Mouse (Mus musculus) adipose tissue, adult 10 weeks (tissue): ENCODE data around the gene Ostn. TPM values are rescaled to one million over a fixed set of nuclear protein-coding genes. Genes with fewer than 3 reads are reported as not detected.

Source experiments
- polyA plus RNA-seq: library from polyadenylated mRNA; stranded (reverse); fragments of 350-450 nt; fragmentation: Illumina TruSeq; extraction: RNeasy Lipid Tissue Mini Kit (QIAGEN cat#74804); gene quantifications from one replicate; pipeline ENCODE4 v1.2.3, GENCODE M21; 2014; ENCODE audit warnings: low read depth, low replicate concordance

Gene Ostn
- not detected for polyA plus RNA-seq

DNA sequence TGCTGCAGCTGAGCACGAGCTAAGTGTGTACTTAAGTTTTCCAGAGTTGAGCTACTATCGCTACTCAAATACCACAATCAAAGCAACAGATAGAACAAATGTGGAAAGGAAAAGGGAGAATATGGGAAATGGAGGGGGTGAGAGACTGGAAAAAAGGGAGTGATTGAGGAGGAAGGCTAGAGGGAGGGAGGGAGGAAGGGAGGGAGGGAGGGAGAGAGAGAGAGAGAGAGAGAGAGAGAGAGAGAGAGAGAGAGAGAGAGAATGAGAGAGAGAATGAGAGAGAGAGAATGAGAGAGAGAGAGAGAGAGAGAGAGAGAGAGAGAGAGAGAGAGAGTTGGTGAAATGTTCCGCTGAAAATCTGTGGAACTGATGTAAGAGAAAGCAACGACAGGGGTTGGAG lies at the start of gene Ostn:
TSS of gene Ostn (plus strand) at position 301 of the 400 bp plus-strand sequence.

GRCm38 (mm10) chr16:27370191-27370590 lies 62.9 kb downstream of the Ostn start, which contains the start of gene Uts2b:
Uts2b (minus strand) TSS chr16:27370239.

DNA sequence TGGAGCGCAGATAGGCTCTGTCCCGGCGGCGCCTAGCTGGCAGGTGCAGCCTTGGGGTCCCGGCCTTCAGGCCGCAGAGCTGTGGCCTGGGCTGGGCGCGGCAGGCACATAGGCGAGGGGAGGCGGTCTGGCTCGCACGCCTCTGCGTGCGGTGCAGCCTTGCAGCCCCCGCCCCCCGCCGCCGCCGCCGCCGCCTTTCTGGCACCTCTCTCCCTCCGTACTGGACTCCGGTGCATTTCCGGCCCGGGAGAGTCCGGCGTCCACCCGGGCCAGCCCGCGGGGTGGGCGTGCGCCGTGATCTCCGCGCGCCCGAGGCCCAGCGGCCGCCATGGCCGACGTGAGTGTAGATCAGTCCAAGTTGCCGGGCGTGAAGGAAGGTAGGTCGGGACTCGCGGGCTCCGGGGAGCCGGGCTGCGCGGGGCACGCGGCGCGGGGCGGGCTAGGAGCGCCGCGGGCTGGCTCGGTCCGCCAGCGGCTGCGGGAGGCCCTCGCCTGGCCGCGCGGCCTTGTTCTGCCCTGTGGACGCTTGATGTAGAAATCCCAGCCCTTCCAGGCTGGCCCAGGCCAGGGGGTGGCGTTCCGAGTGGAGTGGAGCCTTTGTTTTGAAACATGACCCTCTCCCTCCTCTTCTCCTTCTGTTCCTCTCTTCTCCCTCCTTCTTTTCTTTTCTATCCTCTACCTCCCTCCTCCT lies 81.6 kb downstream of the Ostn start, which contains the start of gene Ccdc50:
TSS of gene Ccdc50 (plus strand) at position 109 of the 691 bp plus-strand sequence.

Other genes starting within 250 kb of the Ostn start
- not detected for gene Uts2b, start 62.8 kb downstream of the Ostn start, polyA plus RNA-seq
- 37.9 TPM for gene Ccdc50, start 81.4 kb downstream of the Ostn start, polyA plus RNA-seq